Mouse (Mus musculus) heart, postnatal 0 days (tissue): ENCODE measurements around the gene Cep97.

Experiments
- CTCF ChIP-seq: IDR thresholded peaks from 2 replicates; pipeline ENCODE4 v1.5.1; 2016; ENCODE audit warnings: antibody characterized with exemption, control low read depth, low read depth
- EP300 ChIP-seq: IDR thresholded peaks from 2 replicates; pipeline ENCODE4 v1.6.1; 2016; ENCODE audit warnings: antibody characterized with exemption, low read depth

DNA sequence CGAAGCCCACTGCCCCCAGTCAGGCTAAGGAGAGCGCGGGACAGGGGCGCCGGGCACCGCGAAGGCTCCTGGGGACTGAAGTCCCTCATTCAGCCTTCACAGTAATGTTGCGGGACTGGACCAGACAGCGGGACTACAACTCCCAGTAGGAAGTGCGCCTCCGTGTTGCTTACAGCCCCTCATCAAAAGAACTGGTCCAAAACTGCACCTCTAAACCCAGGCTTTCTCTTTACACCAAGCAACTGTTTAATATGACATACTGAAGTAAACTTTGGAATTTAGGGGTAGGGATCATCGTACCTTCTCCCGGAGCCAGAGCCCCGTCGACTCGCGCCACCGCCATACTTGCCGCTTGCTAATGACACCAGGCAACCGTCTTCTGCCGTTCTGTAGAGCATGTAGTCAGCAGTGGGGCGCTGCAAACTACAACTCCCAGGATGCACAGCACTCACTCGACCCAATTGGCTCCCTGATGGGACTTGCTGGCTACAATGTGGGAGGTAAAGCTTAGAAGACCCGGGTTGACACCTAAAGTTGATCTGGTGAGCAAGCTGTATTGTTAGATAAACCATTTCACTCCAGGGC is at the start of gene Cep97:
- TF ChIP-seq CTCF: no peak
- no peak for TF ChIP-seq EP300
